Mouse (Mus musculus) bone marrow, adult 2 months (tissue): ENCODE measurements around the gene Klhdc1. TPM values are rescaled to one million over a fixed set of nuclear protein-coding genes. Genes with fewer than 3 reads are reported as not detected.

Experiments used
- H3K27ac ChIP-seq: fragments of 200-500 bp; 2 replicates; pipeline ENCODE4 v1.5.1; 2012; ENCODE audit warnings: low read depth, mild to moderate bottlenecking, control low read depth, inconsistent platforms, low read length; ENCODE audit not compliant: control insufficient read depth, poor library complexity, insufficient read depth
- H3K4me1 ChIP-seq: fragments of 200-500 bp; 2 replicates; pipeline ENCODE4 v1.6.1; 2011; ENCODE audit warnings: low read length; ENCODE audit not compliant: control insufficient read depth, insufficient read depth
- H3K4me3 ChIP-seq: fragments of 200-500 bp; replicated peaks from 2 replicates; pipeline ENCODE3; 2011; ENCODE audit warnings: mild to moderate bottlenecking, low read depth, low read length, control low read depth; ENCODE audit not compliant: control insufficient read depth
- CTCF ChIP-seq: fragments of 200-500 bp; IDR thresholded peaks from 2 replicates; pipeline ENCODE4 v1.5.1; 2011; ENCODE audit warnings: low read length, control low read depth; ENCODE audit not compliant: control insufficient read depth, insufficient read depth
- POLR2A ChIP-seq: fragments of 200-500 bp; IDR thresholded peaks from 2 replicates; pipeline ENCODE4 v1.6.1; 2011; ENCODE audit warnings: low read depth, mild to moderate bottlenecking, control low read depth, low read length, borderline replicate concordance; ENCODE audit not compliant: control insufficient read depth
- WGBS: fragments of 180-500 bp; shearing (Covaris S2); methylation state at CpG from one replicate; pipeline ENCODE4 v1.1.7; 2018; 5-methylcytosine and 5-hydroxymethylcytosine counted together
- polyA plus RNA-seq: library from polyadenylated mRNA; stranded (reverse); fragments of >200 nt; gene quantifications from 2 replicates; pipeline ENCODE4 v1.2.4, GENCODE M21; 2011; ENCODE audit warnings: low replicate concordance; ENCODE audit not compliant: missing spikeins, insufficient read depth, insufficient read length

The Klhdc1 gene
- polyA plus RNA-seq, 1 experiment, result not detected

DNA sequence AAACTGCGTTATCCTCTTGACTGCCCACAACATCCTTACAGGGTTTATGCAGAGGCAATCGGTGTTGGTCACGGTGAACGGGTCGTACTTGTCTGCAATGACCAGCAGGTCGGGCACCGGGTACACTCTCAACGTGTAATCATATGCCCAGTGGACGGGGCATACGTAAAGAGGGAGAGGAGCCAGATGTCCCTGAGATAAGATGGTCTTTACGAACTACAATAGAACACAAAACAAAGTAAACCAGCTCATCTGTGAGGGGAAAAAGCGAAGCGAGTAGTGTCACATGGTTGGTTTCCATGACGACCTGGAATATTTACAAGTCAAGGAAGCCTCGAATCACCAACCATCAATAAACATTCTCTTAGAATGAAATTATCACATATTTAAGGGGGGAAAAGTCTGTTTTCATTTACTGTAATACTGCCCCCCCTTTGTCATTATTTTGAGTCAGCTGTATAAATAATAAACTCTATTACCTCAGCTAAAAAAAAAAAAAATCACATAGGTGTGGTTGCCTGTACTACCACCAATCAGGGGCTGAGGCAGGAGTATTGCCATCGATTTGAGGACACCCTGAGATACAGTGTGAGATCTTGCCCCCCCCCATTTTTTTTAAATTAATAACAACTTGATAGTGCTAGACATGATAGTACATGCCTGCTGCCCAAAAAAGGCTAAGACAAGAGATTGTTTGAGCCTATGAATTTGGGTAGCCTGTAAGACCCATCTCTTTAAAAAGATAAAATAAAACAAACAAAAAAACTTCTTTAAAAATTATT, 36.7 kb upstream of the Klhdc1 start, which contains the start of gene Gm49384:
TSS of gene Gm49384 (minus strand) at position 216 of the 782 bp plus-strand sequence.
- H3K27ac ChIP-seq, result no peak within 1 kb of the TSS
- 88% methylated on average over 16 of the region's 16 CpGs for WGBS
- TF ChIP-seq POLR2A (no peak), CTCF (no peak)
- H3K4me3 ChIP-seq, result no peak within 1 kb of the TSS
- H3K4me1 ChIP-seq, result no peaks in the 10 kb centered on the region

DNA sequence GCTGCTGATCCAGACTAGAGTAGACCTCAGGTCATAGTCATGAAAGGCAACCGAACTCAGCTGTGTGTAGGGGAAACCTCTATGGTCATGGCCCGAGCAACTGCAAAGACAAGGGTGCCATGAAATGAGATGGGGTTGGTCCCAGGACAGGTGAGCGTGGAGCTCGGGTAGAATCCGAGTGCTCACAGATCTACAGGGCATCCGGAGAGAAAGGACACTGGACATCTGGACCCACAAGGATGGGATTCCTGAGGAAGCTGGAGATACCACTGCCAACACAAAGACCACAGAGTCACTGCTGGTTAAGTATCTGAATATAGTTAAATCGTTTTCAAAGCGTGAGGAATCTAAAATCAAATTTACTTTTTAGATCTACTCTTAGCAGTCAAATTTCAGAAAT, 33.6 kb upstream of the Klhdc1 start:
- no peak for TF ChIP-seq CTCF
- no peak for TF ChIP-seq POLR2A
- no peak overlapping the region for H3K27ac ChIP-seq
- no peaks in the 10 kb centered on the region for H3K4me1 ChIP-seq
- WGBS, result 89% methylated on average over 8 of the region's 8 CpGs
- no peak overlapping the region for H3K4me3 ChIP-seq

DNA sequence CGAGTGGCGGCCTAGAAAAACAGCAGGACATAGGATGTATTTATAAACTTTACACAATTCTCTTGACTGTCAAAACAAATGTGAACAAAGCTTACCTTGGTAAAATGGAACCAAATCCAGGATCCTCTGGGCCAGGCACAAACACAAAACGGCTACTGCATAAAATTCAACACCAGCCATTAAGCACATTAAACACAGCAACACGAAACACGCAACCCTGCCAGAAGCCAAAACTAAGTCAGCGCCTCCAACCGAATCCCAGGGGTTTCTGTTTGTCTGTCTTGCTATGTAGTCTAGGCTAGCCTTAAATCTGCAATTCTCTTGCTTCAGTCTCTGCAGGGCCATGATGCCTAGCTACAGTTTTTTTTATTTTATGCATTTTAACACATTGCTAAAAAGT, 33.0 kb upstream of the Klhdc1 start:
- no peak overlapping the region for H3K27ac ChIP-seq
- H3K4me3 ChIP-seq, result no peak overlapping the region
- WGBS, result 95% methylated on average over 7 of the region's 7 CpGs
- no peaks in the 10 kb centered on the region for H3K4me1 ChIP-seq
- TF ChIP-seq POLR2A (no peak), CTCF (no peak)

DNA sequence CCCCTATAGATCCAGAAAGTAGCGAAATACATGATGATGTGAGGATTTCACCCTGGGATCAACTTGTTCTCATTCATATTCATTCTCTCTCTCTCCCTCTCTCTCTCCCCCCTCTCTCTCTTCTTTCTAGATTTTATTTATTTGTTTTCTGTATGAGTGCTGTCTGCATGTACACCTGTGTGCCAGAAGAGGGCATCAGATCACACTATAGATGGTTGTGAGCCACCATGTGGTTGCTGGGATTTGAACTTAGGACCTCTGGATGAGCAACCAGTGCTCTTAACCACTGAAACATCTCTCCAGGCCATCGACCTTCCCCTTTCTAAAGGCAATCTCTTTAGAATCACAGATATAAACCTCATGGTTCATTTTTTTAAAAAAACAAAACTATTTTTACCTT, 32.5 kb upstream of the Klhdc1 start:
- H3K4me1 ChIP-seq, result no peaks in the 10 kb centered on the region
- 79% methylated on average over 2 of the region's 2 CpGs for WGBS

DNA sequence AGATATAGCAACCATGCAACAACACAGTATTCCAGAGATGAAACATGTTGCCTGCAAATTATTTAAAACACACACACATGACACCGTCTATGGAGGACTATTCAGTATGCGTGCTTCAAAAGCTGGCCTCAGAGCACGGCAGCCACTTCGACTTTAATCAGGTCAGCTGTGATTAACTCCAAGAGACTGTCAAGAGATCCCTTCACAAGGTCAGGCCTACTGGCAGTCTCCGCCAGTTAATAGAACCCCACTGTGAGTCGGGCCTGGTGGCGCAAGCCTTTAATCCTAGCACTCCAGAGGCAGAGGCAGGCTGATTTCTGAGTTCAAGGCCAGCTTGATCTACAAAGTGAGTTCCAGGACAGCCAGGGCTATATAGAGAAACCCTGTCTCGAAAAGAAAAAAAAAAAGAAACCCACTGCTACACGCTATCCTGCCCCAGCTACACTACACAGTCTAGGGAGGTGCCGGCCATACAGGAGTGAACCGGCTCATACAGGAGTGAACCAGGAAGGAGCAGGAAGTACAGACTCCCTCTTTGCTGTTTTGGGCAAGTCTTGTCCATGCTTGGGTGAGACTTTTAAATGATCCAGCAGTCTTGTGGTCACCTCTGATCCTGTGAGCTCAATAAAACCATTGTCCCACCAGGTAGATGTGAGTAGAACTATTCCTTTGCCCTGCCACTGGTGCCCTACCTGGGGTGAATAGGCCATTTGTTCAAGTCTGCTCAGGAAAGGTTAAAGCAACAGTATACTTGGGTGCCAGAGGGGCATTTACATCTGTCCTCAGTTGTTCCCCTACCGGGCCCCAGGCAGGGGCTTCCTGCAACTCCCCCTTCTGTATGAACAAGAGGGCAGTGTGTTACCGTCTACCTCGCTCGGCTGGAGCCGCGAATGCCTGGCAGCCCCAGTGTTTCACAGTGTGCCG, 30.7 kb upstream of the Klhdc1 start:
- peaks cover 2% of the 10 kb centered on the region for H3K4me1 ChIP-seq

More for the DNA sequence above, 32.5 kb upstream of the Klhdc1 start:
- no peak overlapping the region for H3K27ac ChIP-seq
- TF ChIP-seq CTCF (no peak), POLR2A (no peak)
- no peak overlapping the region for H3K4me3 ChIP-seq

DNA sequence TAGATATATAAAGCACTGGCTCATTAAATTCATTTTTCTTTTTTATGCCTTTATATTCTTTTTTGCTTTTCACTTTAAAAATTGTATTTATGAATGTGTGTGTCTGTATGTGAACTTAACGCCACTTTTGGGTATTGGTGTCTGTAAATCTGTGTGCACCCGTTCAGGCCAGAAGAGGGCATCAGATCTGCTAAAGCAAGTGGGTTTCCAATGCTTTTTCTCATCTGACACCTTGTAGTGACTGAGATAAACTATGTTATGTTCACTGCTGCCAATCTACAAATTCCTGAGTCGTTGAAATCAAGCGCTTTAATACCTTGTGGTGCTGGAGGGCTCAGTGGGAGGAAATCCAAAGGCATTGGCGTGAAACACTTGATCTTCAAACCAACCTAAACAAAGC, 29.9 kb upstream of the Klhdc1 start:
- H3K4me3 ChIP-seq, result no peak overlapping the region
- H3K27ac ChIP-seq, result no peak overlapping the region
- TF ChIP-seq CTCF (no peak), POLR2A (no peak)
- WGBS, result 86% methylated on average over 5 of the region's 5 CpGs
- peaks cover 2% of the 10 kb centered on the region for H3K4me1 ChIP-seq

More for the DNA sequence above, 30.7 kb upstream of the Klhdc1 start:
- TF ChIP-seq POLR2A, result no peak
- Histone ChIP-seq H3K27ac (no peak overlapping the region), H3K4me3 (no peak overlapping the region)
- WGBS, result 93% methylated on average over 18 of the region's 18 CpGs

DNA sequence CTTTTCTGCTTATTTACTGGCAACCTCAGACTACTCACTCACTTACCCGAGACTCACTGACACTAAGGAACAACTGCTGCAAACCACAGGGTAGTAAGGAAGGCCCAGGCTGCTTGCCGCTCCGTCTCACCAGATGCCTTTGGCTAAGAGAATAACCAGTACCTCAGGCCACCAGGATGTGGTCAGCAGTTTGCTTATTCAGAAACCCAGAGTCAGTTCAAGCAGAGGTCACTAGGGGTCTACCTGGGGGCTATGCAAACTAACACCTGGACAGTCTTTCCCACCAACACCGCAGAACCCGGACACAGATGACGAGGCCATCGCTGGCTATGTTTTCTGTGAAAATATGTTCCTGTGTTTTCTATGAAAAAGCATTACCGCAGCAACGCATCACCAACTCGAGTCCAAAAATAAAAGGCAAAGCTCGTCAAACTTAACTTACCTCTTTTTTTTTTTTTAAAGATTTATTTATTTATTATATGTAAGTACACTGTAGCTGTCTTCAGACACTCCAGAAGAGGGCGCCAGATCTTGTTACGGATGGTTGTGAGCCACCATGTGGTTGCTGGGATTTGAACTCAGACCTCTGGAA, 27.7 kb upstream of the Klhdc1 start:
- 85% methylated on average over 13 of the region's 13 CpGs for WGBS
- Histone ChIP-seq H3K4me3 (no peak overlapping the region), H3K4me1 (peaks cover 2% of the 10 kb centered on the region), H3K27ac (no peak overlapping the region)
- TF ChIP-seq CTCF, result no peak
- TF ChIP-seq POLR2A, result no peak

DNA sequence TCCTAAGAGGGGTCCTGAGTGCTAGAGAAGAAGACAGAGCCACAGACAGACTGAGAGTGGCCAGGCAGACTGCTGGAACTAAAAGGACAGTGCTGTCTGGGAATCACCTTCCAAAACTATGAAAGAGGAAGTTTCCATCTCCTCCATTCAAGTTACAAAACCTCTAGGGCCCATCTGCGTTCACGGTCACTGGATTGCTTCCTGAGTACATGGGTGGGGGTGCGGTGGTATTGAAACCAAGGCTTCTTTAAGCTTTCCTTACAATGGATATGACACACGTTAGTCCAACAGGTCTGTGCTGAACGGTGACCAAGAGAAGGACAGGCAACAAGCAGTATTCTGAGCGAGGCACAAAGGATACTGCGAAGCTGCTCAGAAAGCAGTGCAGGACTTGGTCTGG, 26.6 kb upstream of the Klhdc1 start:
- Histone ChIP-seq H3K4me3 (no peak overlapping the region), H3K4me1 (peaks cover 2% of the 10 kb centered on the region), H3K27ac (no peak overlapping the region)
- TF ChIP-seq POLR2A (no peak), CTCF (no peak)
- 52% methylated on average over 7 of the region's 7 CpGs for WGBS
